Mouse (Mus musculus) adrenal gland, adult 2 months (tissue): ENCODE measurements at regions not wholly inside any gene's neighbourhood (a gene's known extent, or its start where the extent isn't known, plus 50 kb on each side); places are given as distances from the start of the nearest gene placed in this dataset.

Experiments used
- DNase-seq: peaks from one replicate; pipeline ENCODE4 v3.0.0; 2021

GRCm38 (mm10) chr7:71411293-71412011 is 60.2 kb upstream of the Gm10295 start:
- DNase-seq: peak; percentile 40

DNA sequence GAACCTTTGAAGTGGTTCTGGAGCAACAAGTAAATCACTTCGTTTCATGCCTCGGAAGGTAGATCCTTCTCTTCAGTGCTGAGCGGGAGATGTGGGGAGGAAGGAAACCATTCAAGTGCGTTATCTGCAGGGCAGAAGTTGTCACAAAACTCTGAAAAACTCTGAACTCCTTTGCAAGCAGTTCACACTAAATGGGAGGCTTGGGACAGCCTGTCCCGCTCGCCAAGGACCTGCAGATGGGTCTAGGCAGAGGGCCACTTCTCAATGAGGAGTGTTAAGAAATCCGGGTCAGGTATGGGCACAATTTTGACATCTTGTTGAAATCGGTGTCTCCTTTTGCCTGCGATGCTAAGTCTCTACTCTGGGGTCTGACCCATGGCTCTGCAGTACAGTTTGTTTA is 58.6 kb upstream of the Gm10295 start:
- DNase-seq: no peak

- DNase-seq: no peak
These were observed 57.8 kb upstream of the Gm10295 start for GRCm38 (mm10) chr7:71409061-71409460.

DNA sequence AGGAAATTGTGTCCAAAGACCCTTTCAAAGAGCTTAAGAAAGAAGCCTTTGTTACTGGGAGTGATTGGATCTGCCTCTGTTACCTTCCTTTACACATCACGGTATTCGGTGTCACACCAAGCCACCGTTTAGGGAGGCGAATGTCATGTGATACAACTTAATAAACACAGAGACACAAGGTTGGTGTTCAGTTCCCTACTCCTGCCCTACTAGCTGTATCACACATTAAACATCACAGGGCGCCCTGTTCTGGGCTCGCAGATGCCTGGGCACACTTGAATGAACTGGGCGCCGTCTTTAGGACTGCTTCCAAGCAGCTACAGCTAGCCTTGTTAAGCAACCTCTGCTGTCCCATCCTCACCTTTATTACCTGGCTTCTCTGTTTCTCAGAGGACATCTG is 55.0 kb upstream of the Gm10295 start:
- no peak for DNase-seq
